Mouse (Mus musculus): ENCODE results near the gene Itk.

Gene Itk

GRCm38 (mm10) chr11:46393413-46393812, 4.1 kb upstream of the Itk start:
- no peak for DNase-seq (ENCODE audit: low spot score)

- DNase-seq (ENCODE audit: low spot score), result no peak
These were observed 3.6 kb upstream of the Itk start for GRCm38 (mm10) chr11:46392890-46393289.

GRCm38 (mm10) chr11:46390621-46391020, 1.3 kb upstream of the Itk start:
- DNase-seq (ENCODE audit: low spot score), result no peak

- no peak for DNase-seq (ENCODE audit: low spot score)
These were observed 877 bp downstream of the Itk start for GRCm38 (mm10) chr11:46388438-46388837.

GRCm38 (mm10) chr11:46387061-46387460, 2.3 kb downstream of the Itk start:
- no peak for DNase-seq (ENCODE audit: low spot score)

- DNase-seq (ENCODE audit: low spot score), result no peak
These were observed 2.8 kb downstream of the Itk start for GRCm38 (mm10) chr11:46386556-46386955.

GRCm38 (mm10) chr11:46384925-46385324, 4.4 kb downstream of the Itk start:
- DNase-seq (ENCODE audit: low spot score), result no peak

GRCm38 (mm10) chr11:46382466-46382865, 6.8 kb downstream of the Itk start:
- DNase-seq (ENCODE audit: low spot score), result no peak

GRCm38 (mm10) chr11:46380097-46380675, 9.1 kb downstream of the Itk start:
- DNase-seq (ENCODE audit: low spot score), result no peak

GRCm38 (mm10) chr11:46377819-46378782, 11.2 kb downstream of the Itk start:
- no peak for DNase-seq (ENCODE audit: low spot score)

GRCm38 (mm10) chr11:46377316-46377715, 12.0 kb downstream of the Itk start:
- no peak for DNase-seq (ENCODE audit: low spot score)

GRCm38 (mm10) chr11:46375015-46375414, 14.3 kb downstream of the Itk start:
- no peak for DNase-seq (ENCODE audit: low spot score)

GRCm38 (mm10) chr11:46373071-46374030, 16.0 kb downstream of the Itk start:
- DNase-seq (ENCODE audit: low spot score), result no peak

GRCm38 (mm10) chr11:46372331-46372953, 16.9 kb downstream of the Itk start:
- no peak for DNase-seq (ENCODE audit: low spot score)

- no peak for DNase-seq (ENCODE audit: low spot score)
These were observed 18.1 kb downstream of the Itk start for GRCm38 (mm10) chr11:46371250-46371649.

GRCm38 (mm10) chr11:46370457-46370856, 18.9 kb downstream of the Itk start:
- DNase-seq (ENCODE audit: low spot score), result no peak

- no peak for DNase-seq (ENCODE audit: low spot score)
These were observed 23.0 kb downstream of the Itk start for GRCm38 (mm10) chr11:46366357-46366756.

- no peak for DNase-seq (ENCODE audit: low spot score)
These were observed 23.6 kb downstream of the Itk start for GRCm38 (mm10) chr11:46365744-46366143.

GRCm38 (mm10) chr11:46363864-46364263, 25.5 kb downstream of the Itk start:
- DNase-seq (ENCODE audit: low spot score), result no peak

GRCm38 (mm10) chr11:46362061-46363022, 27.0 kb downstream of the Itk start:
- no peak for DNase-seq (ENCODE audit: low spot score)
